Mouse (Mus musculus): Measurements from ENCODE around the gene Gigyf2.
"Not testable (repeated sequence)": the region's sequence is repeated elsewhere in the genome, so short reads cannot be mapped to it uniquely, and the experiment has no call there.

Gigyf2 gene

DNA sequence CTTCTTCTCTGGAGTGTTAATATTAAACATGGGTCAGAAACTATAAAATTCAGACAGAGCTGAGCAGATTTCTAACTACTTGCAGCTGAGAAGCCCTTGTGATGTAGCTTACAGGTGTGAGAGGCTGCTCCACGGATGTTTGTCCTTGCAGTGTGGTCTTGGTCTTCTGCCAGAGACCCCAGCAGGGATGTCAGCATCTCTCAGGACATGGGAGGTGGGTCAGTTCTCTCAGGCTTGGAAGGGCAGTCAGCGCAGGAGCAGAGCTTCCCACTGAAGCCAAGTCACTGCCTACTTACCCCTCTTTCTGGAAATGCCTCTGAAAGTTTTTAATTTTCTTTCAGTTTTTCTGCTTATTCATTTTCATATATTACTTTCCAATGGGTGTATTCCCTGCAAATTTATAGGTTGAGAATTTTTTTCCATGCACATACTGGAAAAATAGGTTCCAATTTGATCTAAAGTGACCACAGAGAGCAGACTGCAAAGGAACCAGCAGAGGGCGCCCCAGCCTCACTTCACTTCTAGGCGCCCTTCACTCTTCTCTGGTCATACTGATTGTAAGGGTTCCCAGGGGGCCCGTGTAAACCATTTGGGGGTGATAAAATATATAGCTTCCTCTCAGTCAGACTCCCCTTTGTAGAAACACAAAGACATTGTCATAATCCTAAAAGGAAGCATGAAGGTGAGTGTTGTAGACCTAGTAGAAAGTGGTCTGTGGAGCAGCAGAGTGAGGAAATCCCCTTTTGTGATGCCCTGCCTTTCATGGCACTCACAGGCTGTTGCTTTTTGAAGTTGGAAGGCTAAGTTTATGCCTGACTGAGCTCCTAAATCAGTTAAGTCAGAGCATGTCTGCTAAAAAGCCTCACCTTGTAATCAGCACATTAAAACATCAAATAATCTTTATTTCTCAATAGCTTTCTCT lies 120.6 kb downstream of the Gigyf2 start:
- in situ Hi-C loops (cut with MboI, MseI) = no loop called here

GRCm38 (mm10) chr1:87449432-87449831 lies 122.6 kb downstream of the Gigyf2 start:
- in situ Hi-C loops (cut with MboI, MseI) = no loop called here

- in situ Hi-C loops (cut with MboI, MseI) = no loop called here
These were observed 129.6 kb downstream of the Gigyf2 start for GRCm38 (mm10) chr1:87456425-87456824.

GRCm38 (mm10) chr1:87458045-87458444 lies 131.2 kb downstream of the Gigyf2 start:
- in situ Hi-C loops (cut with MboI, MseI) = no loop called here

- in situ Hi-C loops (cut with MboI, MseI) = not testable (repeated sequence)
These were observed 133.1 kb downstream of the Gigyf2 start for GRCm38 (mm10) chr1:87459856-87460255.

GRCm38 (mm10) chr1:87467469-87467868 lies 140.7 kb downstream of the Gigyf2 start:
- in situ Hi-C loops (cut with MboI, MseI) = no loop called here

DNA sequence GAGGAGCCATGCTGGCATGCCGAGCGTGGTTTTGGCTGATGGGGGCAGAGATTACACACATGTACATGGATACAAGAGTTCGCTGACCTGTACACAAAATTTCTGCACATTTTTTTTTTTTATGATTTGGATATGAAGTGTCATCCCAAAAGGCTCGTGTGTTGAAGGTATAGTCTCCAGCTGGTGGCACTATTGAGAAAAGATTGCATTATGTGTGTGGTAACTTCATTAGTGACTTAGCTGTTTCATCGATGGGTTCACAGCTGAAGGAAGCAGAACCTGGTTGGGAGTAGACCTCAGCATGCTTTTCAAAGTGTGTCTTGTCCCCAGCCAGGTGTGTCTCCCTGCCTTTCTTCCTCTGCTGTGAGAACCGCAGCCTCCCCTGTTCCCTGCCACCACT lies 141.5 kb downstream of the Gigyf2 start:
- in situ Hi-C loops (cut with MboI, MseI) = no loop called here

DNA sequence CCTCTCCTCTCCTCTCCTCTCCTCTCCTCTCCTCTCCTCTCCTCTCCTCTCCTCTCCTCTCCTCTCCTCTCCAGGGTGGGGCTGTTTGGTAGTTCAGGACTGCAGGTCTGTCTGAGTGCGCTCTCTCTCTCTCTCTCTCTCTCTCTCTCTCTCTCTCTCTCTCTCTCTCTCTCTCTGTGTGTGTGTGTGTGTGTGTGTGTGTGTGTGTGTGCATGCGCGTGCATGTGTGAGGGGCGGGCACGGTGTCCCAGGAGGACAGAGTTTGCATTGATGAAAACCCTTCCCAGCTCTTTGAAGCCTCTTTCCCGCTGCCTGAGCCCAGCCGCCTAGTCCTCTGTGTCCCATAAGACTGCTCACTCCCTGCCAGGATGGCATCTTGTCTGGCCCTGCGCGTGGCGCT lies 143.2 kb downstream of the Gigyf2 start, which contains the start of gene Snorc:
Gene Snorc (plus strand): TSS at position 301 of the 400 bp plus-strand sequence.
- in situ Hi-C loops (cut with MboI, MseI) = not testable (repeated sequence)

- in situ Hi-C loops (cut with MboI, MseI) = no loop called here
These were observed 145.1 kb downstream of the Gigyf2 start for GRCm38 (mm10) chr1:87471914-87472313.

- in situ Hi-C loops (cut with MboI, MseI) = no loop called here
These were observed 145.8 kb downstream of the Gigyf2 start for GRCm38 (mm10) chr1:87472576-87472975.

DNA sequence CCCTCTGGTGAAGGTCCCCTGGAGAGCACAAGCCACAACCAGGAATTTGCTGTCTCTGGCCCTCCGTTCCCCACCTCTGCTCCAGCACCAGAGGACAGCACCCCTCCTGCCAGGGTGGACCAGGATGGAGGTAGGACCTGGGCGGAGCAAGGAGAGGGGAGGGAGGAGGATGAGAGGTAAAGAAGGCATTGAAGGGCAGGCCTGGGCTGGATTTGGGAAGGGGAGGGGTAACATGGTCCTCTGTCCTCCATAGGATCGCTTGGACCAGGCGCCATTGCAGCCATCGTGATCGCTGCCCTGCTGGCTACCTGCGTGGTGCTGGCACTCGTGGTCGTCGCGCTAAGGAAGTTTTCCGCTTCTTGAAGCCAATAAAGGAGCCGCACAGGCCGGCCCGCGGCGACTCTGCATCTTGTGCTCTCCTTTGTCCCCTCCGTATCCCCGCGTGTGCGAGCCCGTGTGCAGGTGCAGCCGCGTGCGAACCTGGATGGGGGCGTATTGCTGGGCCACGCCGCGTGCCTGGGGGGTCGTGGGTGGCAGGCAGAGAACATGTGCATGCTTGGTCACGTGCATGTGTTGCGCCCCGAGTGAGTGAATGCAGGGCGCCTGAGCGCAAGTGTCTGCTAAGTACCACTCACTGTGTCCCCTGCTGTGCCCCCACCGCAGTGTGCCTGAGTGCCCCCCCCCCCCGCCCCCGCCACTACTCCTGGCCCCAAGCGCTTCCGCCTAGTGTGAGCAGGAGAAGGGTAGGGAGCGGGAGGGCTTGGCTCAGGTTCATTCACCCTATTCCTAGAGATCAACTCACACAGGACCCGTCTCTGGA lies 148.5 kb downstream of the Gigyf2 start:
- in situ Hi-C loops (cut with MboI, MseI) = loop anchor here (25.0 kb wide), 1 partner anchor 862 kb away; no protein-coding TSS in a partner anchor

GRCm38 (mm10) chr1:87482546-87482945 lies 155.7 kb downstream of the Gigyf2 start:
- in situ Hi-C loops (cut with MboI, MseI) = loop anchor here (25.0 kb wide), 1 partner anchor 855 kb away; no protein-coding TSS in a partner anchor

DNA sequence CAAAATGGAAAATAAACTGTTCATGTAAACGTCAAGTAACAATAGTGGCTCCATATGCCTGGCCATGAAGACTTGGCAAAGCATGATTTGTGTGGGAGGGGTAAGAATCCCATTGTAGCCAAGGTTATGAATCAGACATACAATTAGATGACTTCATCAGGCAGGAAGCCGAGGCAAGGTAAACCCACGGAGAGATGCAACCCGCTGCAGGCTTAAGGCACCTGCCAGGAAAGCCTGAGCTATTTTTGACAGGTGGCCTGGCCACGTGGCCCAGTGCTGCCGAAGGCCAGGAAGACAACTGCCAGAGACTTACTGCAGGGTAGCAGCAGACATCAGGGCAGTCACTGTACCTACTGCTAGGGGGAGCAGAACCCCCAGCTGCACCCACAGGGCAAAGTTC lies 159.6 kb downstream of the Gigyf2 start:
- in situ Hi-C loops (cut with MboI, MseI) = loop anchor here (25.0 kb wide), 1 partner anchor 851 kb away; no protein-coding TSS in a partner anchor

GRCm38 (mm10) chr1:87492285-87492684 lies 165.5 kb downstream of the Gigyf2 start:
- in situ Hi-C loops (cut with MboI, MseI) = loop anchor here (25.0 kb wide), 1 partner anchor 845 kb away; no protein-coding TSS in a partner anchor

- in situ Hi-C loops (cut with MboI, MseI) = loop anchor here (25.0 kb wide), 1 partner anchor 844 kb away; no protein-coding TSS in a partner anchor
These were observed 166.7 kb downstream of the Gigyf2 start for GRCm38 (mm10) chr1:87493542-87493941.

Measured in T-helper 1 cell (primary cell).